ENCODE assay signal across 31 mouse cellular contexts in the genomic region with DNA sequence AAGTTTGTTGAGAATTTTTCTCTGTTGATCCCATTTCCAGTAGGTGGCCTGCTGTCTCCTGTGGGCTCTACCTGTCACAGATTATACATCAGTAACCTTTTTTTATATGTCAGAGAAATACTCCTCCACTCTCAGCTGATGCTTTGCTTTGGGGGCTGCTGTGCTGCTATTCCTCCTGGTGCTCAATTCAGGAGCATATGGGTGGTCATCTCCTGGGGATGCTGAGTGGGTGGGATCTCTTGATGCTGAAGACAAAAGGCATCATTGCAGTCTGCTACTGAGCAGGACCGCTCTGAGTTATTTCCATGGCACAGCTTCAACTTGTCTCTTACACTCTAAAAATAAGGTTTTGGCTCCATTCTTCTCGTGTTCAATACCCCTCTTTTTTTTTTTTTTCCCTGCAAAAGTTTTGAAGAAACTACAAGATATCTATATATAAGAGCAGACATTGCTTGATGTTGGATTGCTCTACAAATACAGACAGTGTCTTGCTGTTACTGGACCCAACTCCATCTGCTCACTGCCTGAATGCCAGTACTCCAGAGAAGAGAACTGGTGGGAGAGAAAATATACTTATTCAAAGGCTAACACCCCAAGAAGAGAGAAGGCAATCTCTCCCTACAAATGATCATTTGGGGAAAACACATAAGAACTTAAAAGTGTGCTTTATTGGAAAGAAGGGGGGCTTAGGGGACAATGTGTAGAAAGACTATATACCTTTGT.
DNase-seq lines count a peak whose midpoint lies in the region; ATAC-seq lines count a peak whose summit lies in the region.
"Had no signal": no experiment of that assay in that cellular context is flagged by ENCODE, and none has a peak within 500 bp of the region (broad histone marks: within the 10 kb centered on the region; RNA-seq: fewer than 3 reads in every experiment).

No protein-coding gene starts in this region.

- WGBS in midbrain, embryonic 16.5 days: 78% methylated on average over 2 of the region's 2 CpGs

- H3K27me3 ChIP-seq in midbrain, embryonic 16.5 days (ENCODE audit: control insufficient read depth, insufficient read depth, low read depth, low read length): no peaks in the 10 kb centered on the region
- H3K27me3 ChIP-seq: embryonic facial prominence, embryonic 13.5 days; forebrain, embryonic 15.5 days; heart, embryonic 15.5 days; hindbrain, embryonic 12.5 days; intestine, embryonic 15.5 days; liver, embryonic 12.5 days; neural tube, embryonic 12.5 days had no signal

- peak; percentile 93 for DNase-seq in brain, adult 2 months (ENCODE audit: low read depth, low spot score)
- DNase-seq in cerebellum, adult 11 months: peak; percentile 44
- DNase-seq in cerebellum, adult 9-10 months: peak; percentile 84
- DNase-seq in cerebellum, postnatal 36 days: peak; percentile 53
- DNase-seq in layer of hippocampus, adult 8-10 months (ENCODE audit: low spot score in 2 of 2): no peak
- DNase-seq: adrenal gland, postnatal 36 days; B cell, adult 2 months; gastrocnemius, postnatal 14 days; heart, adult 11 months; kidney, adult 8-10 months; layer of hippocampus, adult 9-11 months; liver, postnatal 0 days; lung, postnatal 36 days; right cerebral cortex, adult 18-20 months; thymus, adult 2 months; thymus, postnatal 4 days had no signal

- H3K9me3 ChIP-seq in midbrain, embryonic 16.5 days (replicated peaks; ENCODE audit: control insufficient read depth, low read length, poor library complexity, severe bottlenecking): no peaks in the 10 kb centered on the region
- H3K9me3 ChIP-seq: embryonic facial prominence, embryonic 13.5 days; forebrain, embryonic 10.5 days; forebrain, embryonic 15.5 days; heart, embryonic 10.5 days; heart, embryonic 15.5 days; hindbrain, embryonic 12.5 days; intestine, embryonic 15.5 days; liver, embryonic 12.5 days; neural tube, embryonic 12.5 days had no signal

- H3K4me3 ChIP-seq in midbrain, embryonic 16.5 days (ENCODE audit: low read depth, low read length): no peak overlapping the region
- H3K4me3 ChIP-seq: embryonic facial prominence, embryonic 13.5 days; forebrain, embryonic 10.5 days; forebrain, embryonic 15.5 days; heart, embryonic 10.5 days; heart, embryonic 15.5 days; hindbrain, embryonic 12.5 days; intestine, embryonic 15.5 days; liver, embryonic 12.5 days; myocyte; neural tube, embryonic 12.5 days had no signal

- no peak for ATAC-seq in midbrain, embryonic 16.5 days
- ATAC-seq: forebrain, embryonic 15.5 days; hindbrain, postnatal 0 days; intestine, embryonic 15.5 days; liver, embryonic 12.5 days; liver, postnatal 0 days had no signal

- H3K9ac ChIP-seq in midbrain, embryonic 16.5 days (ENCODE audit: low read depth, low read length): no peak overlapping the region
- H3K9ac ChIP-seq: embryonic facial prominence, embryonic 13.5 days; forebrain, embryonic 15.5 days; heart, embryonic 15.5 days; hindbrain, embryonic 12.5 days; intestine, embryonic 15.5 days; liver, embryonic 12.5 days; liver, postnatal 0 days; neural tube, embryonic 12.5 days had no signal

- no peaks in the 10 kb centered on the region for H3K4me1 ChIP-seq in midbrain, embryonic 16.5 days (ENCODE audit: control insufficient read depth, insufficient read depth, low read length)
- H3K4me1 ChIP-seq: embryonic facial prominence, embryonic 13.5 days; forebrain, embryonic 10.5 days; forebrain, embryonic 15.5 days; heart, embryonic 10.5 days; heart, embryonic 15.5 days; hindbrain, embryonic 12.5 days; intestine, embryonic 15.5 days; liver, embryonic 12.5 days; neural tube, embryonic 12.5 days had no signal

- H3K4me2 ChIP-seq in midbrain, embryonic 16.5 days (ENCODE audit: low read length): no peak overlapping the region
- H3K4me2 ChIP-seq: embryonic facial prominence, embryonic 13.5 days; forebrain, embryonic 15.5 days; heart, embryonic 15.5 days; hindbrain, embryonic 12.5 days; intestine, embryonic 15.5 days; liver, embryonic 12.5 days; midbrain, embryonic 11.5 days; neural tube, embryonic 12.5 days had no signal

- H3K36me3 ChIP-seq in midbrain, embryonic 16.5 days (ENCODE audit: control insufficient read depth, insufficient read depth, low read length): no peaks in the 10 kb centered on the region
- H3K36me3 ChIP-seq: embryonic facial prominence, embryonic 13.5 days; forebrain, embryonic 10.5 days; forebrain, embryonic 15.5 days; heart, embryonic 10.5 days; heart, embryonic 15.5 days; hindbrain, embryonic 12.5 days; intestine, embryonic 15.5 days; liver, embryonic 12.5 days; neural tube, embryonic 12.5 days had no signal

- no peak overlapping the region for H3K27ac ChIP-seq in midbrain, embryonic 16.5 days (ENCODE audit: low read length)
- H3K27ac ChIP-seq: embryonic facial prominence, embryonic 13.5 days; forebrain, embryonic 10.5 days; forebrain, embryonic 15.5 days; heart, embryonic 10.5 days; heart, embryonic 15.5 days; hindbrain, embryonic 12.5 days; hindbrain, postnatal 0 days; intestine, embryonic 15.5 days; kidney, postnatal 0 days; liver, embryonic 12.5 days; neural tube, embryonic 12.5 days; stomach, postnatal 0 days had no signal

Comparison
In these comparisons a context has a peak if more than half of its experiments do, and no peak if none do; other contexts are left out.
1. DNase-seq: peak in brain, adult 2 months (single experiment), cerebellum, adult 11 months (single experiment), cerebellum, adult 9-10 months (single experiment) and cerebellum, postnatal 36 days (2 of 2); none in layer of hippocampus, adult 8-10 months (0 of 2).